Mouse (Mus musculus) ES-E14 (cell line): ENCODE data around the gene Ubxn7. TPM values are rescaled to one million over a fixed set of nuclear protein-coding genes. Genes with fewer than 3 reads are reported as not detected.

Source experiments
- DNase-seq: peaks from one replicate; pipeline ENCODE4 v3.0.0-alpha.2; 2013; ENCODE audit warnings: low read depth, low spot score
- H3K27ac ChIP-seq: 2 replicates; pipeline ENCODE4 v1.5.1; 2012; ENCODE audit warnings: low read depth, mild to moderate bottlenecking, low read length, moderate library complexity, mixed read lengths; ENCODE audit not compliant: poor library complexity, insufficient read depth, severe bottlenecking
- H3K36me3 ChIP-seq: 2 replicates; pipeline ENCODE4 v1.6.1; 2012; ENCODE audit warnings: mild to moderate bottlenecking, low read length, moderate library complexity, mixed read lengths; ENCODE audit not compliant: control insufficient read depth, poor library complexity, insufficient read depth, severe bottlenecking
- H3K4me1 ChIP-seq, 2 experiments: fragments of 150-350 bp in 1 of 2; sonication (generic) in 1 of 2; 2 replicates each; pipeline ENCODE4 v1.6.1; 2012; ENCODE audit warnings: low read length in 2 of 2, mild to moderate bottlenecking in 1 of 2, mixed read lengths in 1 of 2; ENCODE audit not compliant: control insufficient read depth in 2 of 2, insufficient read depth in 2 of 2, poor library complexity in 1 of 2
- H3K4me3 ChIP-seq, 2 experiments: fragments of 150-350 bp in 1 of 2; sonication (generic) in 1 of 2; 2 replicates each; pipeline ENCODE4 v1.5.1; 2012; ENCODE audit warnings: low read length in 2 of 2, low read depth in 1 of 2, mild to moderate bottlenecking in 1 of 2, mixed read lengths in 1 of 2; ENCODE audit not compliant: insufficient read depth in 1 of 2, poor library complexity in 1 of 2, severe bottlenecking in 1 of 2
- H3K9ac ChIP-seq: 2 replicates; pipeline ENCODE4 v1.6.1; 2012; ENCODE audit warnings: low read depth, mild to moderate bottlenecking, low read length, mixed read lengths; ENCODE audit not compliant: poor library complexity, insufficient read depth, severe bottlenecking
- H3K9me3 ChIP-seq: fragments of 150-350 bp; sonication (generic); 2 replicates; pipeline ENCODE4 v1.6.1; 2012; ENCODE audit warnings: low read depth, mild to moderate bottlenecking, low read length; ENCODE audit not compliant: control insufficient read depth, insufficient read depth
- CHD2 ChIP-seq: IDR thresholded peaks from 2 replicates; pipeline ENCODE4 v1.6.1; 2014; ENCODE audit warnings: mild to moderate bottlenecking, low read depth, low read length, inconsistent platforms
- HCFC1 ChIP-seq: IDR thresholded peaks from 2 replicates; pipeline ENCODE4 v1.6.1; 2012; ENCODE audit warnings: low read length, inconsistent platforms, borderline replicate concordance; ENCODE audit not compliant: insufficient read depth
- MAFK ChIP-seq: IDR thresholded peaks from 2 replicates; pipeline ENCODE4 v1.6.1; 2014; ENCODE audit warnings: mild to moderate bottlenecking, low read depth, low read length, inconsistent platforms; ENCODE audit not compliant: insufficient read depth
- ZC3H11A ChIP-seq: IDR thresholded peaks from 2 replicates; pipeline ENCODE4 v1.6.1; 2012; ENCODE audit warnings: low read depth, mild to moderate bottlenecking, inconsistent platforms, low read length, borderline replicate concordance
- ZNF384 ChIP-seq: IDR thresholded peaks from 2 replicates; pipeline ENCODE4 v1.6.1; 2012; ENCODE audit warnings: low read depth, low read length, inconsistent platforms
- in situ Hi-C, 2 experiments: fragments of 600-800 bp; cut with MboI; formaldehyde crosslinking; loops; one replicate each; pipeline ENCODE4 v1.15.1; 2025; ENCODE audit warnings: low sequenced_read_pairs in 2 of 2, inconsistent platforms in 1 of 2; ENCODE audit not compliant: unreplicated experiment in 2 of 2
- total RNA-seq: library from RNA; depleted of rRNA; stranded (reverse); fragments of 300-350 nt; gene quantifications from 2 replicates; pipeline ENCODE4 v1.2.3, GENCODE M21; 2012

The Ubxn7 gene
- total RNA-seq, 1 experiment: 47.6 TPM

DNA sequence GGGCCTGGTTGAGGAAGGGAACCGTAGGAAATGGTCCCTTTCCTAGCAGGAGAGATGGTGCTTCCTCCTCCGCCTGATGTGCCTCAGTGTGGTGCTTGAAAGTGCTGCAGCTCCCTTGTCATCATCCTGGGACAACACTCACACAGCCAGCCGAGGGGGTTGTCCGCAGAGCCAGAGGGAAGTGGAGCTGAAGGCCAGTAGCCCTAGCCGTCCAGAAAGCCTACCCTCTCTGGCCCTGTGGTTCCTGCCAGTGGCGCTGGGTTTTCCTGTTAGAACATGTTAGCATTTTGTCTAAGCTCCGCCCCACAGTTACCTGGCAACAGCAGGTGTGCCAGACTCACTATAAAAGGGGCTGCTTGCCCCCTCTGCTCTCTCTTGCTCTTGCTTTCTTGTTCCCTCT is 8.1 kb upstream of the Ubxn7 start:
- H3K9me3 ChIP-seq: no peaks in the 10 kb centered on the region
- DNase-seq: no peak
- H3K9ac ChIP-seq: peak overlapping the region; percentile 69
- in situ Hi-C loops: no loop called here
- H3K4me3 ChIP-seq: peak overlapping the region; percentile 36 to 38
- H3K4me1 ChIP-seq: peaks cover 6 to 16% of the 10 kb centered on the region in 2 experiments; a peak in 3 of 4 replicates
- no peaks in the 10 kb centered on the region for H3K36me3 ChIP-seq
- H3K27ac ChIP-seq: peak overlapping the region; percentile 72; the same call in 1 of the 2 replicates
- TF ChIP-seq ZC3H11A (no peak), HCFC1 (no peak), ZNF384 (no peak), MAFK (no peak), CHD2 (no peak)

DNA sequence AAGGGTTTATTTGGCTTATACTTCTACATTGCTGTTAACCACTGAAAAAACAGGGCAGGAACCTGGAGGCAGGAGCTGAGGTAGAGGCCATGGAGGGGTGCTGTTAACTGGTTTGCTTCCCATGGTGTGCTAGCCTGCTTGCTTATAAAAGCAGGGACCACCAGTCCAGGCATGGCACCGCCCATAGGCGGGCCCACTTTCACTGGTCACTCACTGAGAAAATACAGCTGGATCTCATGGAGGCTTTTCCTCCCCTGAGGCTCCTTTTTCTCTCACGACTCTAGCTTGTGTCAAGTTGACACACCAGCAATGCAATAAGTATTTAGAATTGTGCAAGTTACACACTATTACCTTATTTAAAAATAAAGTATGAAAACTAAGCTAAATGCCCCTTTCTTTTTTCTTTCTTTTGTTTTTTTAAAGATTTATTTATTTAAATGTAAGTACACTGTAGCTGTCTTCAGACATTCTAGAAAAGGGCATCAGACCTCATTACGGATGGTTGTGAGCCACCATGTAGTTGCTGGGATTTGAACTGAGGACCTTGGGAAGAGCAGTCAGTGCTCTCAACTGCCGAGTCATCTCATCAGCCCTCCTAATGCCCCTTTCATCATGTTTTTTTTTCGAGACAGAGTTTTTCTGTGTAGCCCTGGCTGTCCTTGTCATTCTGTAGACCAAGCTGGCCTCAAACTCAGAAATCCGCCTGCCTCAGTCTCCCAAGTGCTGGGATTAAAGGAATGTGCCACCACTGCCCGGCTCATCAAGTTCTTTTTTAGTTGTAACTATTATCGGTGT is 984 bp upstream of the Ubxn7 start:
- H3K9me3 ChIP-seq: no peaks in the 10 kb centered on the region
- H3K4me1 ChIP-seq: peaks cover 5 to 16% of the 10 kb centered on the region in 2 experiments
- peak overlapping the region; percentile 29 to 98; a peak in 3 of 4 replicates for H3K4me3 ChIP-seq
- no peak for TF ChIP-seq ZNF384
- H3K9ac ChIP-seq: peak overlapping the region; percentile 49; the same call in 1 of the 2 replicates
- DNase-seq: no peak
- no peak overlapping the region for H3K27ac ChIP-seq
- in situ Hi-C loops: no loop called here
- H3K36me3 ChIP-seq: no peaks in the 10 kb centered on the region

DNA sequence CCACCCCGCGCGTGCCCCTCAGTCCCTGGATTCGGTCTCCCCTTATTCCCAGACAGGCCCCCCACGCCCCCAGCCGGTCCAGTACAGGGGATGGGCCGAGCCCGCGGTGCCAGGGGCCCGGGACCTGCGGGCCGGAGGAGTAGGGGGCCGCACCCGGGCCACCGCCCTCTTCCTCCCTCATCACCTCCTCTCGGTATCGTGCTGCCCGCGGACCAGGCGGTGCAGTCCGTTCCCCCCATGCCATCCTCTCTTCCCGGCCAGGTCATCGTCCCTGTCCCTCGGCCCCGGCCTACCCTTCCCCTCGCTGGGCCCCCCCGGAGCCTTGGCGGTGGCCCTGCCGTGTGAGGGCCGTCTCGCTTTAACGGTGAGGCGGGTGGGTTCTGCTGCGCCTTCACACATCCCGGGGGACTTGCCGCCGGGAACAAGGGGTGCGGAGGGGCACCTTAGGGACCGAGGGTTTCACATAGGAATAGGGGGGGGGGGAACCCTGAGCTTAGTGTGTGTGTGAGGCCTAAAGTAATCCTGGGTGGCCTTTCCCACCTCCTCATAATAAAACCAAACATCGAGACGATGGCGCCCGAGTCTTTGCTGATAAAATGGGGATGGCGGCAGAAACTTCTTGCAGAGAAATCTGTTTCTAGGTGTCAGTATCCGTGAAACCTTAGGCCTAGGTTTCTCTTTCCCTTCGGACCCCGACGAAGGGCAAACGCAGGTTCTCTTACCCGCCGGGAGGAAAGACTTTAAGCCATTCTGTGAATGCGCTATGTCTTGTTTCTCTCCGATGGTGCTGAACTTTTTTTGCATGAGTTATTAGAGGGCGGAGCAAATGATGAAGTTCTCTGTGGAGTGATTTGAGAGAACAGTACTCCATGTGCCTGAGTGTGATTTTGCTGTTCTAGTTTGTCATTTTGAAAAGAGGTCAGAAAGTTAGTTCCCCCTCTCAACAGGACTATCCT is 777 bp downstream of the Ubxn7 start:
- H3K27ac ChIP-seq: peak overlapping the region; percentile 91
- peak overlapping the region; percentile 98 to 99 for H3K4me3 ChIP-seq
- H3K9ac ChIP-seq: peak overlapping the region; percentile 98
- TF ChIP-seq MAFK: no peak
- TF ChIP-seq CHD2: no peak
- TF ChIP-seq ZNF384: no peak
- TF ChIP-seq HCFC1: no peak
- no peak for TF ChIP-seq ZC3H11A
- no peaks in the 10 kb centered on the region for H3K36me3 ChIP-seq
- no peak for DNase-seq
- H3K9me3 ChIP-seq: no peaks in the 10 kb centered on the region
- peaks cover 2 to 17% of the 10 kb centered on the region in 2 experiments; a peak in 3 of 4 replicates for H3K4me1 ChIP-seq
- in situ Hi-C loops: no loop called here

DNA sequence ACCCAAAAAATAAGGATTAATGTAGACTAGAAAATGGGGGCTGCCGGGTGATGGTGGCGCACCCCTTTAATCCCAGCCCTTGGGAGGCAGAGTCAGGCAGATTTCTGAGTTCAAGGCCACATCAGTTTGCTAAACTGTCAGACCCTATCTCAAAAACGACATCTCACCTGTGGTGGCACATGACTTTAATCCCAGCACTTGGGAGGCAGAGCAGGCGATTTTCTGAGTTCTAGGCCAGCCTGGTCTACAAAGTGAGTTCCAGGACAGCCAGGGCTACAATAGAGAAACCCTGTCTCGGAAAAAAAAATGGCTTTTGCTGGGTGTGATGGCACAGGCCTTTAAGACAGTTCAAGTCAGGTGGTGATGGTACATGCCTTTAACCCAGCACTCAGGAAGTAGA is 3.1 kb downstream of the Ubxn7 start:
- in situ Hi-C loops: no loop called here
- Histone ChIP-seq H3K9me3 (no peaks in the 10 kb centered on the region), H3K4me3 (no peak overlapping the region), H3K9ac (no peak overlapping the region), H3K27ac (no peak overlapping the region), H3K36me3 (no peaks in the 10 kb centered on the region), H3K4me1 (peaks cover 2 to 17% of the 10 kb centered on the region in 2 experiments; a peak in 3 of 4 replicates)
- TF ChIP-seq CHD2 (no peak), HCFC1 (no peak), ZC3H11A (no peak), MAFK (no peak), ZNF384 (no peak)
- no peak for DNase-seq
